Mouse (Mus musculus) urinary bladder, adult 18-20 months (tissue): ENCODE measurements around the gene Ghr.

Experiments
- DNase-seq, 2 experiments: peaks; one replicate each; pipeline ENCODE4 v3.0.0; 2022; ENCODE audit warnings: low spot score in 2 of 2, mixed read lengths in 2 of 2

The Ghr gene

GRCm38 (mm10) chr15:3388485-3388884, 194.8 kb downstream of the Ghr start:
- no peak for DNase-seq

DNA sequence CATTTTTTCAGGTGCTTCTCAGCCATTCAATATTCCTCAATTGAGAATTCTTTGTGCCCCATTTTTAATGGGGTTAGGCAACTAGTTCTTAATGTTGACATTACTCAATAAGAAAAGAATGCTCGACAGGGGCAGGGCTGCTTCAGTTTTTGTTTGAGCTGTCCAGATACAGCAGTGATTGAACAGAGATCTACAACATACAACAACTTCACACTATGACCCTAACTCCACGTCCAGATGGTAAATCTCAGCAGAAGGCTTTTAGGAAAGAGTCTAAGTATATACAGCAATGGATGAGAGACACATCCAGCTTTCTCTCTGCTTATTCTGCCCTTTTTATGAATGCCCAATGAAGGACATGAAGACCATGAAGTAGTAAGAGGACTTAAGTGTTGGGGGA, 199.5 kb downstream of the Ghr start:
- no peak for DNase-seq

DNA sequence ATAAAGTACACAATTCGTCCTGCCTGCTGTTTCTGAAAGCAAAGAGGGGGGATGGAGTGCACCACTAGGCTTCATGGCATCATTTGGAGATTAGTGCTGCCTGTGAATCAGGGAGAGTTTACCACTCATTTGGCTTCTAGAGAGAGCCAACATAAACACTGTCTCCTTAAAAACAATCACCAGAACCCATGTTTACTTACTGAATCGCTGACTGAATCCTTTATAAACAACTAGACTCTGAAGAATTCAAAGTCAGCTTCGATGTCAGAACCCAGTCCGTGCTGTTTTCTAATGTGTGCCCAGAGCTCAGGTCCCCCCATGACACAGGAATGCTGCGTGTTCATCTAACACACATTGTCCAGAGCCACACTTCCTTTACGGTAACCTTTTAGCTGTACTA, 201.9 kb downstream of the Ghr start:
- DNase-seq = no peak

- DNase-seq = no peak
Measured at GRCm38 (mm10) chr15:3368261-3368832, 214.9 kb downstream of the Ghr start.

- no peak for DNase-seq
Measured at GRCm38 (mm10) chr15:3356073-3356766, 227.1 kb downstream of the Ghr start.

DNA sequence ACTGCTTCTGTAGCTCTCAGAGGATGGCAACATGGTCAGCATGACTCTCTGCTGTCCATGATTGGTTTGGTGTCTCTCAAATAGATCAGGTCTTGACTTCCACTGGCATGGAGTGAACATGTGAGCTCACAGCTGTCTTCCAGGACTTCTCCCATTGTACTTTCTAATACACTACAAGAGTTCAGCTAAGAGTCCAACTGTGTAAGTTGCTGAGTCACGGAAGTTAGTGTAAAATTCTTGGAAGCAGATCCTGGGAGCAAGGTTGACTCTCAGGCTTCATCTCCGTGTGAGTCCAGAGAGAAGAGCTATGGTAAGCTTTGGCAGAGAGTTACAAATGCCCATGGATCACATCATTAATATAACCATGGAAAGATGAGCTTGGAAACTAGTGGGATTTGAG, 229.6 kb downstream of the Ghr start:
- no peak for DNase-seq

GRCm38 (mm10) chr15:3349306-3350064, 233.8 kb downstream of the Ghr start:
- DNase-seq = no peak

- DNase-seq = no peak
Measured at GRCm38 (mm10) chr15:3346682-3347081, 236.6 kb downstream of the Ghr start.

DNA sequence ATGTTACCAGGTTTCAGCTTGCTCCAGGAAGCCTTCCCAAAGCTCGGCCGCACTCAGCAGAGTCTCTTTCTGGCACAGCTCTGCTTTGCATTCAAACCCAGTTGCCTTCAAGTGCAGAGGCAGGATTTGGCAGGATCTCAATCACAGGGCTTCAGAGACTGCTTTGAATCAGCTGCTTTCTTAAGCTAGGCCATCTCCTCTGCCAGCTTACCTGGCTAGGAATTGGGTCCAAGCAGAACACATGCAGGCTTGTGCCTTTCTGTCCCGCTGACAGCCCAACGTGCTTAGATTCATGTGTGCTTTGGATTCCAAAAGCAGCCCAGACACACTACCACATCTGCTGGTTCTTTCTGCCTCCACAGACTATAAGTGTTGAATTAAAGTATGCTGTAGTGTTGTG, 238.7 kb downstream of the Ghr start:
- DNase-seq = no peak

DNA sequence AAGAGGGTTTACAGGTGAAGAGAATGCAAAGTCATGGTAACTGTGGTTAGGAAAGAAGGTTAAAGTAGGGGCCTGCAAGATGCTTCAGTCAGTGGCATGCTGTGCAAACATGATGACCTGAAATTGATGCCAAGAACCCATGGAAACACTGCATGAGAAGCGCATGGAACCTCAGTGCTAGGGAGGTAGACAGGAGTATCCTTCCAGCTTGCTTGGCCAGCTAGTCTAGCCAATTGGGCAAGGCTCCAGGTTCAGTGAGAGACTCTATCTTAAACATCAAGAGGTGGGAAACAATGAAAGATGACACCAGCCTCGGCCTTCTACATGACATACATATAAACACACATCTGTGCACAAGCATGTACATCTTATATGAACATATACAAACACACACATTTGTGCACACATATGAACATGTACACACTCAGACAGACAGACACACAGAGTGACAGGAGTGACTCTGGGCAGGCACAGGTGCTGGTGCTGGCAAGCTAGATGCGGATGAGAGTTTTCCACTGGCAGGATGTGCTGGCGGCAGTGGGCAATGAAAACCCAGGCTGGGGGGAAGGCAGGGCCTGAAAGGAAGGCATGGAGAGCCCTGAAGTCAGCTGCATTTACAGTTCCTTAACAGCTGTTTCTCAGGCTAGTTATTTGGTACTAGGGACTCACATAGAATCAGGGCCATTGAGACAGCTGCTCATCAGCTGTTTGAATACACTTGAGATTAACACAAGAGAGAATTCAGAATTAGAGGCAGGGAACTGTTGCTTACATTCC, 241.3 kb downstream of the Ghr start:
- no peak for DNase-seq

DNA sequence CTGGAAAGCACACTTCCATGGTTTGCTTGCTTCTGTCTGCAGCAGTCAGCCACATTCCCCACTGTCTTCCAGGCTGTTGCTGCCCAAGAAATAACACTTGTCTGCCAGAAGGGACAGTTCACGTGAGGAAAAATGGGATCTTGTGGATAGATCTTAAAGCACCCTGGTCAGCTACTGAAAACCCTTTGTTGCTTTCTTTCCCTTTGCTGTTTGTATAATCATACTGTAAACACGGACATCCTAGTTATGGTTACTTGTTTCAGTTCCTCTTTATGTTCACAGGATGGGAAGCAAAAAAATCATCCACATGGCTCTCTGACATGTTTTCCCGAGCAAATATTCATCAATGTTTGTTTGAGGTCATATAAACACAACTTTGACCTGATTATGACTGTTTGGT, 243.4 kb downstream of the Ghr start:
- no peak for DNase-seq

- DNase-seq = no peak
Measured at GRCm38 (mm10) chr15:3332517-3332916, 250.8 kb downstream of the Ghr start.

- DNase-seq = no peak
Measured at GRCm38 (mm10) chr15:3331813-3332212, 251.5 kb downstream of the Ghr start.

- DNase-seq = no peak
Measured at GRCm38 (mm10) chr15:3330291-3330690, 253.0 kb downstream of the Ghr start.

DNA sequence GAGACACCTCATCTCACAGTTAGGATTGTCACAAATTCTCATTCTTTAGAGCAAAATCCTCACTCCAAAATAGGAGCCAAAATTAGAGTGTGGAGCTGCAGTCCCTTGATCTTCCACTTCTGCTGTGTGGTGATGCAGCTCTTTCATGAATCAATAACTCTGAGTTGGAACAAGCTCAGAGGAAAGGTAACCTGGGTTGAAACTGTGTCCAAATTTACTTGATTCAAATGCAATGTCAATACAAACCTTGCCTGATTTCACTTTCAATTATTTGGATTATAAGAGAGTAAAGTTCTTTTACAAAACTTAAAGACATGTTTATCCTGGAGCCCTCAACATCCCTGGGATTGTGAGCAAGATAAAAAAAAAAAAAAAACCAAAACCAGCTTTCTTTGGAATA, 260.3 kb downstream of the Ghr start:
- no peak for DNase-seq

GRCm38 (mm10) chr15:3319929-3320328, 263.4 kb downstream of the Ghr start:
- DNase-seq = no peak

DNA sequence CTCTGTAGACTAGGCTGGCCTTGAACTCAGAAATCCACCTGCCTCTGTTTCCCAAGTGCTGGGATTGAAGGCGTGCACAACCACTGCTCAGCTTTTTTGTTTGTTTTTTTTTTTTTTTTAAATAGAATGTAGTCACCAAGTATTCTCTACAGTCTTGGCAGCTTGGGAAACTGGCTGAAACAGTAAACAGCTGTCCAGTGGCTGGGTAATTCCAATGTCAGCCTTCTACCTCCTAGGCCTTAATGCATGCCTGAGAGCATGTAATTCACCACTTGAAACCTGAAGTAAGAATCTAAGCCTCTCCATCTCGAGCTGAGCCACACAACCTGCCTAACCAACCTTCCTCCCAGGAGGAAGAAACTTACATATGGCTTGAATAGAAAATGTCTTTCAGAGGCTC, 266.7 kb downstream of the Ghr start:
- no peak for DNase-seq

DNA sequence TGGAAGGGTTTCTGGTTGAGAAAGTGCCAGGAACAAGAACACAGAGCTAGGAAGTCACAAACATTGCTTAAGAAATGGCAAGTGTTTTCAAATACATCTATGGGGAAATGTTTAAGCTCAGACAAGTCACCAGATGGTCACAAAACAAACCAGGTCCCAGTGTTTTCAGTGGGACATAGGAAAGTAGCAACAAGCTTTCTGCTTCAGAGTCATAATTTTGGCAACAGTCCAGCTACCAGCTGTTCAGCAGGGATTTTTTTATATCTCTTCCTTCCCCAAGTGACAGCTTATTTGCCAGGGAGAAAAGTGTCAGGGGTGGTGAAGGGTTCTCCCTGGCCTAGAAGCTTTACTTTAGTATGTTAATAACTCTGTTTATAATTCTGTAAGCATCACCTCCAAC, 270.4 kb downstream of the Ghr start:
- no peak for DNase-seq

DNA sequence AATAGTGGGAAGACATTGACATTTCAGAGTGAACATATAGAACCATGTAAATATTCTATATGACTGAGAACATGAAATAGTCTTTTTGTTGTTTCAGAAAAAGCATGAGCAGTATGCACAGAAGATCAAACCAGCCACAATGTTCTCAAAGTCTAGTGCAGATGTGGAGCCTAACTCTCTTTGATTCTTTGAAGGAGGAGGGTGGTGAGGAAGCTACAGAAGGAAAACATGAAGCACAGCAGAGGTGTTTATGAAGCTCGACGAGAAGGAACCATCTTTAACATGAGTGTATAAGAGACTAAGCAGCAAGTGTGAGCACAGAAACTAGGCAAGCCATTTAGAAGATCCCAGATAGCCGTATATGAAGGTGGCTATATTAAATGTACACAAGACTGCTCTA, 273.4 kb downstream of the Ghr start:
- DNase-seq = no peak

GRCm38 (mm10) chr15:3303426-3303825, 279.9 kb downstream of the Ghr start, which contains the start of gene Ccdc152:
TSS of gene Ccdc152 (minus strand) at chr15:3303526.
- DNase-seq = no peak

GRCm38 (mm10) chr15:3300361-3301100, 282.8 kb downstream of the Ghr start:
- DNase-seq = no peak

GRCm38 (mm10) chr15:3297615-3298014, 285.7 kb downstream of the Ghr start:
- DNase-seq = no peak
